Mouse (Mus musculus): ENCODE measurements around the gene Esr1. TPM values are rescaled to one million over a fixed set of nuclear protein-coding genes. Genes with fewer than 3 reads are reported as not detected.
"Not testable (repeated sequence)": the region's sequence is repeated elsewhere in the genome, so short reads cannot be mapped to it uniquely, and the experiment has no call there.

Esr1 gene
- polyA plus RNA-seq, 1 experiment = 0.54 TPM

GRCm38 (mm10) chr10:4604527-4605209 is 6.7 kb upstream of the Esr1 start:
- H3K27me3 ChIP-seq (ENCODE audit: control insufficient read depth, insufficient read depth, low read length) = no peaks in the 10 kb centered on the region
- no peak for TF ChIP-seq CTCF (IDR thresholded peaks at IDR 0.05; ENCODE audit: borderline replicate concordance, insufficient read depth, low read depth, low read length)
- TF ChIP-seq POLR2A (IDR thresholded peaks at IDR 0.05; ENCODE audit: borderline replicate concordance, insufficient read depth, low read length) = no peak
- no peak overlapping the region for H3K27ac ChIP-seq (ENCODE audit: insufficient read depth, low read length)
- no peak overlapping the region for H3K4me3 ChIP-seq (replicated peaks; ENCODE audit: insufficient read depth, low read depth, low read length)
- 86% methylated on average over 4 of the region's 4 CpGs for WGBS
- DNase-seq = no peak
- no peaks in the 10 kb centered on the region for H3K4me1 ChIP-seq (ENCODE audit: control insufficient read depth, insufficient read depth, low read length)

GRCm38 (mm10) chr10:4610234-4610633 is 1.2 kb upstream of the Esr1 start:
- TF ChIP-seq CTCF (IDR thresholded peaks at IDR 0.05; ENCODE audit: borderline replicate concordance, insufficient read depth, low read depth, low read length) (no peak), POLR2A (IDR thresholded peaks at IDR 0.05; ENCODE audit: borderline replicate concordance, insufficient read depth, low read length) (no peak)
- no peak overlapping the region for H3K4me3 ChIP-seq (replicated peaks; ENCODE audit: insufficient read depth, low read depth, low read length)
- no peaks in the 10 kb centered on the region for H3K27me3 ChIP-seq (ENCODE audit: control insufficient read depth, insufficient read depth, low read length)
- H3K27ac ChIP-seq (ENCODE audit: insufficient read depth, low read length) = no peak overlapping the region
- DNase-seq = no peak
- H3K4me1 ChIP-seq (ENCODE audit: control insufficient read depth, insufficient read depth, low read length) = no peaks in the 10 kb centered on the region
- WGBS = 87% methylated on average over 2 of the region's 2 CpGs

DNA sequence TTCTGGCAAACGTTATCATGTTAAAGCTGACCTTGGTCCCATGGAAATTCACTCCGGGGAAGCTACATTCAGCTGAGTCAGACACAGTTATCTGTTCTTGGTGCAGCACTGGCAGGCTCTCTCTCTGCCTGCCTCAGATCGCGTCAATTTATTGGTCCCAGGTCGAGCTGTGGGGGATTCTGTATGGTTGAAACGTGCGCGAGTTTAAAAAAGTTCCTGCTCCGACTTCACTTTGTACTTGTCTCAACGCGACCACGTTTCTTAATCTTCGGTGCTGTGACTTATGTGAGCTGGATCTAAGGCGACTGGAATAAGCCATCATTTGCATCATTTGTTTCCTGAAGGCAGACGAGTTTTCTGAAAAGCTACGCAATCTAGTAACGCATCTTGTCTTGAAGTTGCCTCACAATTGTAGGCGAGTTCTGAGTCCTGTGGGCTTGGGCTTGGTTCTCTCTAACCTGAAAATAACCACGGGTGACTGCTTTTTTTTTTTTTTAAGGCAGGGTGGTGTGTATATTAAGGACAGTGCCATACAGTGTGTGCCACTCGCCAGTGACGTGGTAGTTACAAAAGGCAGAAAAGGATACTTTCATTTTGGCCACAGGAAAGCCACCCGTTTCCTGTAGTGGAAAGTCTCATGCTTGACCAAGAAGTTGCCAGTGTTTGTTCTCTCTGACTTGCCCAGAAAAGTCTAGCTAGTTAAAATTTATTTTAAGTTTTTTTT is 1.1 kb downstream of the Esr1 start:
- TF ChIP-seq POLR2A (IDR thresholded peaks at IDR 0.05; ENCODE audit: borderline replicate concordance, insufficient read depth, low read length) = no peak
- TF ChIP-seq CTCF (IDR thresholded peaks at IDR 0.05; ENCODE audit: borderline replicate concordance, insufficient read depth, low read depth, low read length) = no peak
- Histone ChIP-seq H3K4me1 (ENCODE audit: control insufficient read depth, insufficient read depth, low read length) (no peaks in the 10 kb centered on the region), H3K27me3 (ENCODE audit: control insufficient read depth, insufficient read depth, low read length) (no peaks in the 10 kb centered on the region), H3K27ac (ENCODE audit: insufficient read depth, low read length) (no peak overlapping the region), H3K4me3 (replicated peaks; ENCODE audit: insufficient read depth, low read depth, low read length) (no peak overlapping the region)
- 77% methylated on average over 22 of the region's 22 CpGs for WGBS
- no peak for DNase-seq

- TF ChIP-seq CTCF (IDR thresholded peaks at IDR 0.05; ENCODE audit: borderline replicate concordance, insufficient read depth, low read depth, low read length) (no peak), POLR2A (IDR thresholded peaks at IDR 0.05; ENCODE audit: borderline replicate concordance, insufficient read depth, low read length) (no peak)
- H3K27me3 ChIP-seq (ENCODE audit: control insufficient read depth, insufficient read depth, low read length) = no peaks in the 10 kb centered on the region
- H3K4me1 ChIP-seq (ENCODE audit: control insufficient read depth, insufficient read depth, low read length) = no peaks in the 10 kb centered on the region
- WGBS = 59% methylated on average over 2 of the region's 2 CpGs
- no peak overlapping the region for H3K4me3 ChIP-seq (replicated peaks; ENCODE audit: insufficient read depth, low read depth, low read length)
- no peak overlapping the region for H3K27ac ChIP-seq (ENCODE audit: insufficient read depth, low read length)
- DNase-seq = no peak
These were observed 6.6 kb downstream of the Esr1 start for GRCm38 (mm10) chr10:4618026-4618425.

DNA sequence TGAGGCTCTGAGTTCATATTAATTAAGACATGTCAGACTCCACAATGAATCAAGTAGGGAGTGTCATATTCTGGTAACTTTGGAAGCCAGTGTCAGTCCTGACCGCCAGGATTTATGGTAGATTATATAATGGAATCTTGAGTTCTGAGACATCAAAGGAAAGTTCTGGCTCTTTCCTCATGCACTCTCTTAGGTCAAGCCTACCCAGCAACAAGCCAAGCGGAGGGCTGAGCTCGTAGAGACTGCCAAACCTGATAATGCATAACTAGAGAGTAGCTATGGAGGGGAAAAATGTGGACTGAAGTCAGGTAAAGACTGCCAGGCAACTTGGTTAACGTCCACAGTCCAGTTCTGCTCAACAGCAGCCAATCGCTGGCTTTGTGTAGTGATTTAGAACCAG is 7.3 kb downstream of the Esr1 start:
- 69% methylated on average over 5 of the region's 5 CpGs for WGBS
- Histone ChIP-seq H3K27me3 (ENCODE audit: control insufficient read depth, insufficient read depth, low read length) (no peaks in the 10 kb centered on the region), H3K27ac (ENCODE audit: insufficient read depth, low read length) (no peak overlapping the region), H3K4me3 (replicated peaks; ENCODE audit: insufficient read depth, low read depth, low read length) (no peak overlapping the region), H3K4me1 (ENCODE audit: control insufficient read depth, insufficient read depth, low read length) (no peaks in the 10 kb centered on the region)
- no peak for DNase-seq
- TF ChIP-seq POLR2A (IDR thresholded peaks at IDR 0.05; ENCODE audit: borderline replicate concordance, insufficient read depth, low read length) (no peak), CTCF (IDR thresholded peaks at IDR 0.05; ENCODE audit: borderline replicate concordance, insufficient read depth, low read depth, low read length) (no peak)

DNA sequence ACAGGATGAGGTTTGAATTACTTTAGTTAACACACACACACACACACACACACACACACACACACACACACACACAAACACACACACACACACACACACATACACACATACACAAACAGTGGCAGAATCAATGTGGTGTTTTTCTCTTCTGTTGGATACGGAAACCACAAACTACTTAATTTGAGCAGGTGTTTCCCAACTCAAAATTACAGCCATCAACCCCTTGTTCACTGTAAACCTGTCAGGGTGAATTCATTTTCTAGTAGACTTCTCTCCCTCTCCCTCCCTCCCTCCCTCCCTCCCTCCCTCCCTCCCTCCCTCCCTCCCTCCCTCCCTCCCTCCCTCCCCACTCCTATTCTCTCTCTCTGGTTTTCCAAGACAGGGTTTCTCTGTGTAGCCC is 8.0 kb downstream of the Esr1 start:
- not testable (repeated sequence) for H3K27me3 ChIP-seq (ENCODE audit: control insufficient read depth, insufficient read depth, low read length); H3K4me1 ChIP-seq (ENCODE audit: control insufficient read depth, insufficient read depth, low read length); H3K27ac ChIP-seq (ENCODE audit: insufficient read depth, low read length); H3K4me3 ChIP-seq (replicated peaks; ENCODE audit: insufficient read depth, low read depth, low read length); DNase-seq
- WGBS = 94% methylated on average over 1 of the region's 1 CpGs

DNA sequence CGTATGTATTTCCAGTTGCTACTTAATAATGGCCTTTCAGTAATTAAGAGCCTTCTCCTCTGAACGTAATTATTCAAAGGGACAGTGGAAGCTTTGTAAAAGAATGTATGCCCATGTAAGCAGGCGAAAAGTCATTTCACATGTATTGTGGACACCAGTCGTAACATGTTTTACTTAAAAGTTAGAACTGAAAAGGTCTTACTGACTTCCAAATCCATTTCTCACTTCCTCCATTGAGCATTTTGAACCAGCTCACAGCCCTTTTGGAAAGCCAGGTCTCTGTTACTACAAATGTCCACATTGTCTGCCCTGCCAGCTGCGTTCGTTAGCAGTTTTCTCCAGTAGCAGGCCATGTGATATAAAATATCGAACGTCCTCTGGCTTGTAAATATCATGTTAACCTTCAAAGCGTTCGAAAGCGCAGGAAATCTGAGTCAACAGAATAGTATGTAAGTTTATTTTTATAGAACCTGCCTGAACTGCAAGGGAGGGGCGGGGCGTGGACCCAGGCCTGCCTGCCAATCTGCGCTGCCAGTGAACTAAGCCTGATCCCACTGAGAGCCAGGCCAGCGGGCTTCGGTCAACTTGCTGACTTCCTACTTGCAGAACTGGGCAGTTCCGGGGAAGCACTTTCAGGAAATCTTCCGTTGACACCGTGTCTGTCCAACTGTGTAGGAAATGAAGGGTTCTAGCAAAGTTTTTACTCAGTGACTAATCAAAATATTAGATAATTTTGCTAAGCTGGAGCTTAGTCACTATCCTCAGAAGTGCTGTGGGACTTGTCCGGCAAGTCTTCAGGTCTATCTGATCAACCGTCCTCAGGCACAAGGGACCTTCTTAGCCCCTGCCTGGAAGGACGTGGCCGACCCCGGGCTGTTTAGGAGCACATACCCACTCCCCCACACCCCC is 9.5 kb downstream of the Esr1 start:
- WGBS = 80% methylated on average over 24 of the region's 24 CpGs
- no peak for DNase-seq
- no peaks in the 10 kb centered on the region for H3K4me1 ChIP-seq (ENCODE audit: control insufficient read depth, insufficient read depth, low read length)
- no peak overlapping the region for H3K27ac ChIP-seq (ENCODE audit: insufficient read depth, low read length)
- TF ChIP-seq POLR2A (IDR thresholded peaks at IDR 0.05; ENCODE audit: borderline replicate concordance, insufficient read depth, low read length) = no peak
- TF ChIP-seq CTCF (IDR thresholded peaks at IDR 0.05; ENCODE audit: borderline replicate concordance, insufficient read depth, low read depth, low read length) = no peak
- no peak overlapping the region for H3K4me3 ChIP-seq (replicated peaks; ENCODE audit: insufficient read depth, low read depth, low read length)
- H3K27me3 ChIP-seq (ENCODE audit: control insufficient read depth, insufficient read depth, low read length) = no peaks in the 10 kb centered on the region
